Mouse (Mus musculus): ENCODE results near the gene Zdhhc17.

- TF ChIP-seq CTCF (conservative IDR thresholded peaks at IDR 0.05; ENCODE audit: low read length) (no peak), POU5F1 (IDR thresholded peaks at IDR 0.05; ENCODE audit: borderline replicate concordance, low read length) (no peak), NANOG (IDR thresholded peaks at IDR 0.05; ENCODE audit: borderline replicate concordance, low read length) (no peak)
These were observed 15.2 kb downstream of the Zdhhc17 start for GRCm38 (mm10) chr10:110994761-110995160.
